Mouse (Mus musculus): ENCODE results near the gene Gm12569.

Gene Gm12569

DNA sequence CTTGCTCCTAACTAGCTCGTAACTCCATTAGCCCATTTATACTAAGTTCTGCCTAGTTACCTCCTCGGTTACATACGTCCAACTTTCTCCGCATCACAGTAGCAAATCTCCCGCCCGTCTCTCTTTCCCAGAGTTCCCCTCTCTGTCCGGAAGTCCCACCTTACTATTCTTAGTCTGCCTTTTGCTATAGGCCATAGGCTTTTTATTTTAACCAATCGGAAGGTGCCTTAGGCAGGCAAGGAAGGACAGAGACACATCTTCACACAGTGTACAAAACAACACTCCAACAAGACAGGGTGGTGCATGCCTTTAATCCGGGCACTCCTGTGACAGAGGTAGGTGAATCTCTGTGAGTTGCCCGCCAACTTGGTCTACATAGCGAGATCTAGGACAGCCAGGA lies at the start of gene Gm12569:
Gene Gm12569, plus strand, starts transcription at position 166 of the 400 bp plus-strand sequence.
- DNase-seq (ENCODE audit: low spot score): no peak

GRCm38 (mm10) chr11:51202726-51203125 lies 17.5 kb upstream of the Gm12569 start:
- no peak for DNase-seq (ENCODE audit: low spot score)

DNA sequence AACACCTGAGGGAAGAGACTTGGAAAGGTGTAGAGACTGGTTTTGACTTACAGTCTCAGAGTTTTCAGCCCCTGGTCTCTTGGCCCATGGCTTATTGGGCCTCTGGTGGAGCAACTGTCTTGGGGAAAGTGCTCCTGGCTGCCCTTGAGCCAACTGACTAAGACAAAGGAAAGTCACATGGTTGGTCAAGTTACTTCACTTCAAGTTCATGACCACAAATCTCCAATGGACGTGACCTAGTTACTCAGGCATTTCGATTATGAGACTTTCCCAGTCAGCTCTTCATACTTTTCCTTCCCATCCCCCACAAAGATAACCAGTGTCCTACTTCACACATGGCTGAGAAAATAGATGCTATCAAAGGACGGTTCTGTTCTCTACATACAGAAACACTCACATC lies 12.5 kb upstream of the Gm12569 start:
- no peak for DNase-seq (ENCODE audit: low spot score)

GRCm38 (mm10) chr11:51211426-51211825 lies 8.8 kb upstream of the Gm12569 start:
- DNase-seq (ENCODE audit: low spot score): no peak

GRCm38 (mm10) chr11:51214021-51214420 lies 6.3 kb upstream of the Gm12569 start:
- no peak for DNase-seq (ENCODE audit: low spot score)

DNA sequence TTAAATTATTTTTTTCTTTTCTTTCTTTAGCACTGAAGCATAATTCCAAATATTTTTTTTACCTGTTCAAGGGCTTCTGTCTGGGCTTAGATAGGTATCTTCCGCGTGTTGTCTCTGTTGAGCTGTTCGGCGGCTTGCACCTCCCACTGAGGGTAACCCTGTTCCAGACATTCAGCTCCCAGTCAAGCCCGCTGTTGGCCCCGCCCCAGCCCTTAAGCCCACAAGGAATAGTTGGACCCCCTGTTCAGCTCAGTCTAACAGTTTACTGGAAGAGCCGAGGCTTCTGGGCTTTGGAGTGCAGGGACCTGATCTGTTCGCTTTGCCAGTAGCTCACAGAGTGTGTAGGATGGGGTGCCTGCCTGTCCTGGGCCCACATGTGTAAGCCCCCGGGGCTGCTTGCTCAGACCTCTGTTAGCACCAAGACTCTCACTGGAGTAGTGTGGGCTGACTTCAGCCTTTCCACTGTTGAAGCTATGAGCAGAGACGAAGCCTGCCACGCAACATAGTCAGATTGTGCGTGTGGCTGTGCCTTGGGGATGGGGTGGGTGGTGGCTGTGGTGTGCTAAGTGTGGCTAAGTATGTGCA lies 785 bp upstream of the Gm12569 start:
- no peak for DNase-seq (ENCODE audit: low spot score)

DNA sequence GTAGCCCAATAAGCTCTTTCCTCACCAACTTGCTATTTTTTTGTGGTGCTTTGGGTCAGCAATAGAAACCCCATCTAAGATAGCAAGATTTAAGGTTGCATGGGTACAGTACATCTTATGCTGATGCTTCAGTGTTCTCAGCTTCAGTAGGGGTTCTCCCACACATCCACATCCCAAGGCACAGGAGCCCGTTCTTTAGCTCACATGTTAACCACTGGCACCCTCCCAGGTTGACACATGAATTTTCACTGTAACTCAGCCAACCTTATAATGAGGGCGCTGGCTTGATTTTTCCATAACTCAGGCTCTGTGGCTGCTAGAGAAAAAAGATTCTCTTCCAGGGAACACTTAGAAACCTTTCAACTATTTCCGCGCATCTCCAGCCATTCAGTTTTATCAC lies 6.8 kb downstream of the Gm12569 start:
- no peak for DNase-seq (ENCODE audit: low spot score)

GRCm38 (mm10) chr11:51234626-51235025 lies 14.4 kb downstream of the Gm12569 start:
- no peak for DNase-seq (ENCODE audit: low spot score)

GRCm38 (mm10) chr11:51242897-51243296 lies 22.6 kb downstream of the Gm12569 start:
- no peak for DNase-seq (ENCODE audit: low spot score)

GRCm38 (mm10) chr11:51257006-51257405 lies 36.7 kb downstream of the Gm12569 start:
- DNase-seq (ENCODE audit: low spot score): no peak

- DNase-seq (ENCODE audit: low spot score): no peak
Measured at GRCm38 (mm10) chr11:51261680-51262219, 41.5 kb downstream of the Gm12569 start, which contains the start of gene Clk4. Clk4 (plus strand) TSS chr11:51261730.

DNA sequence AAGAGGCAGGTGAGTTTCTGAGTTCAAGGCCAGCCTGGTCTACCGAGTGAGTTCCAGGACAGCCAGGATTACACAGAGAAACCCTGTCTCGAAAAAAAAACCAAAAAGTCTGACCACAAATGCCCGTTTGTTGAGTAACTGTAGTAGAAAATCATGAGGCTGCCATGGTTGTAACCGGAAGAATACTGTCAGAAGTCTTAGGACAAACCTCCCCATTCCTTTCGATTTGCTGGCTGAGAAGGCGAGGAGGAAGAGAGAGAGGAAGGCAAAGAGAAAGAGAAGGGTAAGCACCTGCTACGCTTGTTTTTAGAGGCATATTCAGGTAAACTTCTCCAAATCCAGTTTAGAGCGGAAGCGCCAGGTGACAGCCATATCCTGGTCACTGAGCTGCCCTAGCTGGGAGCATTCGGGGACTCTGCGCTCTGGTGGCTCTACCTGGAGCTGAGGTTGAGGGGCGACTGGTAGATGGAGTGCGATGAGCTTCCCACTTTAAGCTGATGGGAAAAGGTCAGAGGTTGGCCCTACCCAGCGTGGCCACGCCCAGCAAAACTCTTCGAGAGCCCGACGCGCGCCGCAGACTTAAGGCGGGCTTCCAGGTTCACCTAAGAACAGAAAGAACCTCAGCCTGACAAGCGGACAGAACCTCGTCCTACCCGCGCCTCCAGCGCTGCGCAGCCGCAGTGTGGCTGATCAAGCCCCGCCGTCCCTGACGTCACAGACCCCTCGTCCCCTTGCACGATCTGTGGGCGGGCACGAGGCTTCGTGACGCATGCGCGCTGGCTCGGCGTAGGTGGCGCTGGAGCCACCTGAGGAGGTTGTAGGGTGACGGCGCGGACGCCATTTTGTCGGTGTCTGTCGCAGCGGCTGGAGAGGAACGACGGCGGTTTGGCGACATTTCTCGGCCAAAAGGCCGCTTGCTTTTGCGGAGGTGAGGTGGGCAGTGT lies 42.3 kb downstream of the Gm12569 start, which contains the start of gene BC049762:
Gene BC049762, minus strand, starts transcription at position 705 of the 944 bp plus-strand sequence.
- DNase-seq (ENCODE audit: low spot score): peak; percentile 100

DNA sequence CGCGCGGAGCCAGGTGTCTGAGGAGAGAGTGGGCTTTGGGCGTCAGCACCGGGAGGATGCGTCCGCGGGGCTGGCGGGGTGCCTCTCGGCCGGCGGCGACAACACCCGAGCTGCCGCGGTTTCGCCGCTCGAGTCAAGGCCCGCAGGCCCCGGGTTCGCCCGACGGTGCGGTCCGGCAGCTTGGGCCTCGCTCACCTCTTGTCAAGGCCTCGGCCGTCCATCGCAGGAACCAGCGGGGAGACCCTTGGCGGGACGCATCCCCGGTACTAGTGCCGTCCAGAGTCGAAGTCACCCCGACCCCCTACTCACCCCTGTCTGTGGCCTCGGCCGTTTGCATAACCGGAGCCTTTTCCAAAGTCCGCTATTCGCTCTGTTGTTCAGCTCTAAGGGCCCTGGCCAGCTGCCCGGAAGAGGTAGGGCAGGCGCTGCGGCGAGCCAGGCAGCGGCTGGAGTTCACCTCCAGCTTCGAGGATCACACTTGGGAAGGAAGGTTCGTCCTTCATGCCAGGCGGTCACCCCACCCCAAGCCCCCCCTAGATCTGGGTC lies 43.1 kb downstream of the Gm12569 start:
- peak; percentile 22 for DNase-seq (ENCODE audit: low spot score)

DNA sequence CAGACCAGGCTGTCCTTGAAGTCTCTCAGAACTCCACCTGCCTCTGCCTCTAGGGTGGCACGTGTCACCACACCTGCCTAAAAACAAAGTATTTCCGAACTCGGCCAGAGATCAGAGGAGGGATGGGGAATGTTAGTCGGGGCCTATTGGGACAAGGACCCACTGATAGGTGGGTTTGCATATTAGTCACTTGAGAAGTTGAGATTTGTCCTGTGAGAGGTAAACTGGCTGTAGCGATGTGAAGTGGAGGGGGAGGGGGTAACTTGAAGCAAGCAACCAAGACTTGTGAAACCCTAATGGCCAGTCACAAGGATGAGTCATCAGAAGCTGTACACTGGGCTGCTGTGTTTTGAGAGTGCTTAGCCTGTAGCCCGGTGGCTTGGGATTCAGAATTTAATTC lies 44.1 kb downstream of the Gm12569 start:
- DNase-seq (ENCODE audit: low spot score): peak; percentile 40

DNA sequence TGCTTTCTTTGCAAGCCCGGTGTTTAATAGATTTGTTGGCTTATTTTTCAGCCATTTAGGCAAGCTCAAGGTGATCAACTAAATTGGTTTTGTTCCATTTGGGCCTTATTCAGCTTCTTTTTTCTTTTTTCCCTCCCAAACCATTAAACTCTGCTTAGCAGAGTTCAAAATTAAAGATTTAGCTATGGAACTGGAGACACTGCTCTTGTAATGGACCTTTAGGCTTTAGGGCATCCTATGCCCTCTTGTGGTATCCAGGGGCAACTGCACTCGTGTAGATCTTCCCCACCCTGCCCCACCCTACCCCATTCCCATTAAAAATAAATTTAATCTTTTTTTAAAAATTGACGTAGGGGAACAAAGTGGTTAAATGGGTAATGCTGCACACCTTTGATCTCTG lies 45.1 kb downstream of the Gm12569 start:
- DNase-seq (ENCODE audit: low spot score): peak; percentile 46

DNA sequence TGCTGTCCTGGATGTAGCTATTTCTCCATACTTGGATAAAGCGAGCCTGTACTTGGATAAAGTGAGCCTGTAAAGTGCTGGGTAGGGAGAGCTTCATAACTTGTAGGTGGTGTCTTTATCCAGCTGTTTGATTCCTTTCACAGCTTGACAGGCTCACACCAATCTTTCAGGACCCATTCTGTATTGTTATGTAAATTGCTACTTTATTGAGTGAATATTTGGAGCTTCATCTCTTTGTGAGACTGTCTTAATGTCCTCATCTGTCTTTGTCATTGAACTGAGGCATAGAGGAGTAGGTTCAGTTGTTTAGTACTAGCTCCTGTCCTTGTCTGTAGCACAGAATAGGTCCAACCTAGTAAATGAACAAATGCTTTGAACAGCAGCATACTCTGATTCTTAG lies 54.1 kb downstream of the Gm12569 start:
- DNase-seq (ENCODE audit: low spot score): no peak
